Mouse (Mus musculus) CD4-positive, CD25-positive, alpha-beta regulatory T cell, adult 4 months (primary cell): Measurements from ENCODE around the gene Scrn1. TPM values are rescaled to one million over a fixed set of nuclear protein-coding genes. Genes with fewer than 3 reads are reported as not detected.

Source experiments
- ATAC-seq: one replicate; pipeline ENCODE4 v1.8.0; 2017
- polyA plus RNA-seq, 2 experiments: library from polyadenylated mRNA; unstranded; fragments of 100-300 nt; shearing (Covaris generic); gene quantifications; one replicate each; pipeline ENCODE4 v1.2.1; 2017

The Scrn1 gene
- polyA plus RNA-seq: under 1 TPM in 1 of 2 experiments, not detected in 1; 0.22 TPM

GRCm38 (mm10) chr6:54565665-54566545 lies at the start of gene Scrn1:
TSS of gene Scrn1 (minus strand) at chr6:54566489.
- no peak for ATAC-seq

DNA sequence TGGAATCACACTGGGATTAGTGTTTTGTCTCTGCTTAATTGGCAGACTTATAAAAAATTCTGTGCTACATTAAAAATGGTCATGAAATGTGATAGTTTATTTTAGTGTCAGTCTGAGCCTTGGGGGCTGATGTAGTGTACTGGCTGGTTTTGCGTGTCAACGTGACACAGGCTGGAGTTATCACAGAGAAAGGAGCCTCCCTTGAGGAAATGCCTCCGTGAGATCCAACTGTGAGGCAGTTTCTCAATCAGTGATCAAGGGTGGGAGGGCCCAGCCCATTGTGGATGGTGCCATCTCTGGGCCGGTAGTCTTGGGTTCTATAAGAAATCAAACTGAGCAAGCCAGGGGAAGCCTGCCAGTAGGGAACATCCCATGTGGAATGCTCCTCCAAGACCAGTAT lies 40.0 kb upstream of the Scrn1 start:
- ATAC-seq: no peak

DNA sequence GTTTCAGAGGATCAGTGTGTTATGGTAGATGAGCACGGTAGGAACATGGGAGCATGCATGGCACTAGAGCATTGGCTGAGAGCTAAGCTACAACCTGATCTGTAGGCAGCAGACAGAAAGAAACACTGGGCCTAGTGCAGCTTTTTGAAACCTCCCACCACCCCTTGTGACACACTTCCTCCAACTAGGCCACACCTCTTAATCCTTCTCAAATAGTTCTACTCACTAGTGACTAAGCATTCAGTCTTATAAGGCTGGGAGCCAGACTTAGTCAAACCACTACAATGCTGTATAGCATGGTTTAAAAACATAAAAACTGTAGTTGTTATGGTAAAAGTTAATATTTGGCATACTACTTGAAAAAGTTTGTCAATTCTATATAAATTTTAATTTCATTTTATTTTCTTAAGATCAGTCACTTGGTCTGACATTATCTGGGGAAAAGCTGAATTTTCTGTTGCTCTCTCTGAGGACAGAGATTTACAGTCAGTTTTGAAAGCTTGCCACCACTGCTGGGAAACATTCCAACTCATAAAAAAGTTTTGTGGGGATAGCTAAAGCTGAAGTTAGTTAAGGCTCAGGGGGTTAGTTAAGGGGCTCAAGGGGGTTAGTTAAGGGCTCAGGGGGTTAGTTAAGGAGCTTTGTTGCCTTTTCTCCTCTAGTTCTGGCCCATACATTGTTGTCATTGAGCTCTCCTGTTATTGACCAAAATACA lies 37.9 kb upstream of the Scrn1 start:
- no peak for ATAC-seq

DNA sequence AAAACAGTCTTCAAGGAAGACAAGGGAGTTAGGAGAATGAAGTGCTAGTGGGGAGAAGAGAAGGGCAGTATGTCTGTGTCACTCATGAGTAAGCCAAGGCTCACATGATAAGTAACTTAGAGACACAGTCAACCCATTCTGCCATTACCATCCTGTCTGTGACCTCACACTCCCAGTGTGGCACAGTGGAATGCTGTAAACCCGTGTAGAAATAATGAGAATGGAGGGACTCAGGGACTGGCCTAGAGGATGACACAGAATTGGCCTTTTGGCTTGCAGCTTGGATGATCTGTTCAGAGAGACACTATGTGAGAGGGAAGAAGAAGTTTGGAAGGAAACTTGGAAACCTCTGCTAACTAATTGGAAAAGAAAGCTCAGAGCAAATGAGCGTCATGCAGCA lies 36.6 kb upstream of the Scrn1 start:
- ATAC-seq: no peak

GRCm38 (mm10) chr6:54600681-54601347 lies 34.5 kb upstream of the Scrn1 start:
- no peak for ATAC-seq

DNA sequence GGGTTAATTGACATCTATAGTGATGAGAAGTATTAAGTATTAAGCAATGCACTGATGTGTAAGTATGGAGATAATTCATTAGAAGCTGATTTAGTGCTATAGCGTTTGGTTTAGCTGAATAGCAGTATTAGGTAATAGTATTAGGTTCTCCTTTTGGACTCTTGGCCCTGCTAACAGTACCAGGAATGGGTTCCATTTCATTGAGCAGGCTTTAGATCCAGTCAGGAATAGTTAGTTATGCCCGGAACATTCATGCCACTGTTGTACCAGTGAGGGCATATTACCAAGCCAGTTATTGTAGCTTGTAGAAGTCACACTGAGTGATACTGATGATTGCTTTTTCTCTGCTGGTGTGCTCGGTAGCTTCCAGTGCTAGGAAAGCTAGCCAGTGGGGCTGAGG lies 31.4 kb upstream of the Scrn1 start:
- ATAC-seq: no peak

GRCm38 (mm10) chr6:54597208-54597607 lies 30.9 kb upstream of the Scrn1 start, which contains the start of gene Fkbp14:
TSS of gene Fkbp14 (minus strand) at chr6:54597308.
- no peak for ATAC-seq

- ATAC-seq: peak; percentile 44
These were observed 29.1 kb upstream of the Scrn1 start for GRCm38 (mm10) chr6:54595330-54595878.

GRCm38 (mm10) chr6:54594469-54595329 lies 28.4 kb upstream of the Scrn1 start, which contains the start of gene Plekha8:
TSS of gene Plekha8 (plus strand) at chr6:54595111.
- peak; percentile 52 for ATAC-seq

DNA sequence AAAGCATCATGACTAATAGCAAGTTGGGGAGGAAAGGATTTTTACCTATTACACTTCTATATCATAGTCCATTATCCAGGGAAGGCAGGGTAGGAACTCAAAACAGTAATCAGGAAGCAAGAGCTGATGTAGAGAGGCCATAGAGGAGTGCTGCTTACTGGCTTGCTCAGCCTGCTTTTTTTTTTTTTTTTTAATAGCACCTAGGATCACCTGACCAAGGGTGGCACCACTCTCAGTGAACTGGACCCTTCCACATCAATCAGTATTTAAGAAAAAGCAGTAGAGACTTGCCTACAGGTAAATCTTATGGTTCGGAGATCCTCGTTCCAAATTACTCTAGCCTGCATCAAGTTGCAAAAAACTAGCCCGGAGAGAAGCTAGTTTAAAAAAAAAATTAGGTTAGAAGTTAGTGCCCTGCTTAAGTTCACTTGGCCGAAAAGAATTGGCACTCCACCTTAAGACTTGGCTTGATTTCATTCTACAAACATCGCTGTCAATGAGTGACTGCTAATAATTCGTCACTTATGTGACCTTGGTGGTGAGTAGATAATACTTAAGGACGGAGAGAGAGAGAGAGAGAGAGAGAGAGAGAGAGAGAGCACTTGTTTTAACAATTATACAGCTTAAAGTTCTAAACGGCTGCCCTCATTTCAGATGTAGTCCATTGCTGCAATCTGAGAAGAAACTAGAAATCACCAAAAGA lies 27.6 kb upstream of the Scrn1 start:
- no peak for ATAC-seq

GRCm38 (mm10) chr6:54592938-54593535 lies 26.7 kb upstream of the Scrn1 start:
- peak; percentile 89 for ATAC-seq

GRCm38 (mm10) chr6:54591778-54592177 lies 25.5 kb upstream of the Scrn1 start:
- no peak for ATAC-seq

GRCm38 (mm10) chr6:54590691-54591090 lies 24.4 kb upstream of the Scrn1 start:
- ATAC-seq: no peak

GRCm38 (mm10) chr6:54588212-54588611 lies 21.9 kb upstream of the Scrn1 start:
- no peak for ATAC-seq

DNA sequence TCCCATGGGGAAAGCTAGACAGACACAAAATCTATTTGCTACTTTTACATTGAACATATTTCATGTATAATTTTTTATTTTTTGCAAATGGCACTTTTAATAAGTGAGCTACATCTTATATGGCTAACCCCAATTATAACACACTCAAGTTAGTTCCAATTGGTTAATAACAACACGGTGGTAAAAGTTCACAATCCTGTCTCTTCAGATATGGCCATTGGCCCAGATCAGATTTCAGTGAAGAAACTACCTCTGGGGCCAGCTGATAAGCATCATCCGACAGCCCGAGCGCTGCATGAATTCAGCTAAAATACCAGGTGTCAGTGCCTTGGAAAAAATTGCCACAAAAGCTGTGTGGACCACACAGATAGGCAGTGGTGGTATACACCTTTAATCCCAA lies 21.4 kb upstream of the Scrn1 start:
- ATAC-seq: no peak

- no peak for ATAC-seq
These were observed 20.6 kb upstream of the Scrn1 start for GRCm38 (mm10) chr6:54586911-54587310.

GRCm38 (mm10) chr6:54586175-54586574 lies 19.9 kb upstream of the Scrn1 start:
- ATAC-seq: peak; percentile 74

DNA sequence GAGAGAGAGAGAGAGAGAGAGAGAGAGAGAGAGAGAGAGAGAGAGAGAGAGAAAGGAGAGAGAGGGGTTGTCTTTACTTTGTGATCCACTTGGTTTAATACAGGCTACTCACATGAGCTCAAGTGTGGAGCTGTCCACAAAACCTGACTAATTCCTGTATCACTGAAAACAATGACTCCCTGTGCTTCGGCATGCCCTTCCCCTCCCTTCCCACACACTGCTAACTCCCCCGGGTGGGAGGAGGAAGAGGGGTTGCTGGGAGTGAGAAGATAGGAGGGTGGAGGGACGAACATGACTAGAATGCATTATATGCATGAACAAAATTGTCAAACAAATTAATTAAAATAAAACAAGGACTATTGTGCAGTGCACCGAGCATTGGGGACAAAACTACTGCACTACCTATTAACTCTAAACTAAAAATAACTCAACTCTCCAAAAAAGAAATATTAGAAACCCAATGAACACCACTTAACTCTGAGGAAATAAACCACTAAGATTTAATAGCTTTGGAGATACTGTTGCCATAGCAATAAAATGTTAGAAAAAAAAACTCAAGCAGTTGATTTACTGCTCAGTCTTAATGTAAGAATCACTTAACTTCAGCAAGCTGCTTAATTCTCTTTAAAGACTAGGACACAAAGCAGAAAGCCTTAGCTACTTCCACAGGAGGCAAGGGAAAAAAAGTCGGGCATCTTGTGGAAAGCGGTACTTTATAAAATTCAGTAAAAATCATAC lies 7.1 kb upstream of the Scrn1 start:
- ATAC-seq: no peak

GRCm38 (mm10) chr6:54569776-54570175 lies 3.5 kb upstream of the Scrn1 start:
- ATAC-seq: no peak

GRCm38 (mm10) chr6:54566546-54566919 lies 244 bp upstream of the Scrn1 start:
- ATAC-seq: no peak
